Mouse (Mus musculus) right cerebral cortex, postnatal 4 days (tissue): ENCODE measurements around the gene Olfr464.
"Not testable (repeated sequence)": the region's sequence is repeated elsewhere in the genome, so short reads cannot be mapped to it uniquely, and the experiment has no call there.

Experiments
- DNase-seq: peaks from one replicate; pipeline ENCODE4 v3.0.0-alpha.2; 2022

Gene Olfr464

DNA sequence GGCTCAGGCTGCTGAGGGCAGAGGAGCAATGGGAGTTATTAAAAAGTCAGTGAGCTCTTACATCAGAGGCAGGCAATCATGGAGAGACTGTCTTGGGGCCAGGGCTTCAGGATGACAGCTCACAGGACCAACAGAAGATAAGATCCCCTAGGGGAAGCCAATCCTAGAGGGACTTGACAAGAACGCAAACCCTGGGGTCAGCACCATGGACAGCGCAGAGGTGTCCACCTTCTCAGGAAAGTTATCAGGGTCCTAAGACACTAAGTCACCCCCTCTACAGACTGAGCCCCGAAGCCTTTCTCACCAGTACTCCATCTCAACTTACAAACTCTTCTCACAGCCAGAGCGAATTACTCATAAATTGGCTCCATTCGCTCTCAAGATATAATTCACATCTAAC, at the start of gene Olfr464:
Olfr464 (minus strand) TSS at position 2 of the 400 bp plus-strand sequence.
- peak; percentile 4 for DNase-seq

DNA sequence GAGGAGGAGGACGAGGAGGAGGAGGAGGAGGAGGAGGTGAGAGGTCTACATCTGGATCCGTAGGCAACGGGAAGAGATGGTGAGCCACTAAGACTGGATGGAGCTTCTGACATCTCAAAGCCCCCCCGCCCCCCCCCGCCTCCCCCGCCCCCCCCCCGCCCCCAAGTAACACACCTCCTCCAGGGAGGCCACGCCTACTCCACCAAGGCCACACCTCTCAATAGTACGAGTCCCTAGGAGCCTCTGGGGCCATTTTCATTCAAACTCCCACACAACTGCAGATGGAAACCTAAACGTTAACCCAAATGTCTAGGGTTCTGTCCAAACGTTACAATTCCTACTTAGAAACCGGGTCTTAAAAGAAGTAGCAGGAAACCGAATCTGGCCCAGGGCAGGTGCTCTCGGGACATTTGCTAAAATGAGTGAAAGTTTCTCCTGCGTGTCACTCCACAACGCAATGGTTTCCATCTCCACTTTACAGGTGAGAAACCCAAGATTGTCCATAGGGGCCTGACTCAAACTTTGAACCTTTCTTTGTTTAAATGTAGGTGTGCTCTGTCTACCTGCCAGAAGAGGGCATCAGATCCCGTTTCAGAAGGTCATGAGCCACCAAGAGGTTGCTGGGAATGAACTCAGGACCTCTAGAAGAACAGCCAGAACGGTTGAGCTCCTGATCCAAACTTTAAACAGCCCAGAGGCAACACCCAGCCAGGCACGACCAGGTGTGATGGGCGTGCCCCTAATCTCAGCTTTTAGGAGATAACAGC, 47.8 kb upstream of the Olfr464 start:
- no peak for DNase-seq

DNA sequence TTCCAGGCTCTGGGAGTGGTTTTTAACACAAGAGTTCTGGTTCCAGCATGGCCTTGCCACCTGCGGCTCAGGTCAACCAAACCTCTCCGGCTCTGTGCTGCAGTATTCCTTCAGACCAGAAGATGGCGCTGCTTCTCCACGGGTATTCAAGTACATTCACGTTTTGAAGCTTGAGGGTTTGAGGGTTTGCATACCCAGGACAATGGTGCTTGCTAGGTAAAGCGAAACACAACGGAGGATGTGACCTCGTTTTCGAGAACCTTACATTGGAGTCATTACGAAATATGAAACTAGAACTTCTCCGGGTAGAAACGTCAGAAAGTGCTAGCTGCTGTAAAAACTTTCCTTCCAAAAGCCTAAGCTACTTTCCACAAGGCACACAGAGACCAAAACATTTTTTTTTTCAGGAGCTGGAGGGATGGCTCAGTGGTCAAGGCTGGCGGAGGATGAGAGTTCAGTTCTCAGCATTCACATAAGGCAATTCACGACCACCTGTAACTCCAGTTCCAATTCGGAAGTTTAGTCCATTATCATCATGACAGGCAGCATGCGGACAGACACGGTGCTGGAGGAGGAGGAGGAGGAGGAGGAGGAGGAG, 47.0 kb upstream of the Olfr464 start:
- peak; percentile 83 for DNase-seq

DNA sequence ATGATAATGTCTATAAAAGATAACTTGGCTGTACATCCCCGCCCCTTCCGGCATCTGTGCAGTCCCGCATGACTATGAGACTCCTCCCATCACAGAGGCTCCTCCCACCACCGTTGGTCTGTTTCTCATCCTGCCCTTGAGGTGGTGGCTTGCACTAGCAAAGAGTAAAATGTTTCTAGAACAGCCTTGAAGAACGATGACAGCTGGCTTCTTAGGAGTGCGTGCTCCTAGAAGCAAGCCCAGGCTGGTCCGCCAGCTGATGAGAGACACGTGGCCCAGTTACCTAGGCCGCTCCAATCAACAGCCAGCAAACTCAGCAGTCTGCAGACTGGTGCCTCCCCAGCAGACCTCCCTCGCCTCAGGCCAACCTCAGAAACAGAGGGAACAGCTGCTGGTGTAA, 45.4 kb upstream of the Olfr464 start:
- no peak for DNase-seq

DNA sequence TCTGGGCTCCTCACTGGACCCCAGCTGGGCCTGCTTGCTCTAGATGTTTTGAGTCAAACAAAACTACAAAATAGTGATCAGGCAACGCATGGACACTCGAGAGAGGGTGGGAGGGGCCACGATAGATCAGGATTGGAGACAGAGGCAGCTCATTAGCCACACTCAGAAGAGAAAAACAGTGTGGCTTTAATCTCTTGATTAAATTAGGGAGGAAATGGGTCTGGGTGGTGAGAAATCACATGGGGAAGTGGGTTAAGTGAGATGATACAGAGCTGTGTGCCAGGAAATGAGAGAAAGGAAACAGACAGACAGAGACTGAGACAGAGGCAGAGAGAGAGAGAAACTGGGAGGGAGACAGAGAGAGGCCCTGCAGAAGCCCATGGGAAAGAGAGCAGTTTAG, 44.5 kb upstream of the Olfr464 start:
- no peak for DNase-seq

DNA sequence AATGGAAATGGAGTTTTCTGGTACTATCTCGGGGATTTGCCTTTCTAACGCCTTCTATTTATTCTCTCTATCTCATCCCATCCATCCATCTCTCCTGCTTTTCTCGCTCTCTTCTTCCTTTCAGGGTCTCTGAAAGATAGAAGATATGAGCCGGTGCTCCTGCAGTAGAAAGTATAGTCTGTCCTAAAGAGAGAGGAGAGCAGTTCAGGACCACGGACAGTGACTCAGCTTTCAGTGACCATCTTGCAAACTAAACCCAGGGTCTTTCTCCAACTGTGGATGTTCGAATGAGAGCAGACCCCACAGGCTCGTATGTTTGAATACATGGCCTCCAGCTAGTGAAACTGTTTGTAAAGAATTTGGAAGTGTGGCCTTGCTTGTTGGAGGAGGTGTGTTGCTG, 36.3 kb upstream of the Olfr464 start:
- DNase-seq = no peak

DNA sequence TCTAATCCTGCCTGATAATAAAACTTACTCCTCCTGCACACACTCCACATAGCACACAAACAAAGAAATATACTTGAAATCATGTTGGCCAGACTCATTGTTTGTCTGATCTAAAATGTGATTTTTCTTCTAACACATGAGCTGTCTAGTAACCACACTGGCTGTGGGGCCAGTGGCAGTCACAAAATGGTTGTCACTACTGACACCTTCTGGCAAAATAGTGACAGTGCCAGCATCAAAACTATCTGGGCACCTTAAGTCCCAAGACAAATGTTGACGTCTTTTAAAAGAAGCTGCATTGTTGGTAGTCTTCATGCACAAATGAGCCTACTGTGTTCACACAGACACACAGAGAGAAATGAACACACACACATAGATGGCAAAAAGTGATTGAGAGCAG, 34.4 kb upstream of the Olfr464 start:
- no peak for DNase-seq

DNA sequence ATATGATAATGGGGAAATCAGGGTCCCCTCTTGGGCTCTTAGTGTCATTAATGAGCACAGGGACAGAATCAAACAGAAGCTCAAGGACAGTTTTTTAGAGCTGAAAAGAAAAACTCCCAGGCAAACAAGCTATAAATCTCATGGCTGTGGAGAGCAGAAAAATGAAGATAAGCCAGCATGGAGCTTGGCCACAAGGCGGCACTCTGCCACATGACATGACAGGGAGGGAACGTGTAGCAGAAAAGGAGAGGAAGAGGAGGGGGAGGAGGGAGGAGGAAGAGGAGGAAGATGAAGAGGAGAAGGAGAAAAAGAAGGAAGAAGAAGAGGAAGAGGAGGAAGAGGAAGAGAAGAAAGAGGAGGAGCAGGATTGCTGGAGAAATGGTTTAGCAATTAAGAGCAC, 29.2 kb upstream of the Olfr464 start:
- peak; percentile 26 for DNase-seq

DNA sequence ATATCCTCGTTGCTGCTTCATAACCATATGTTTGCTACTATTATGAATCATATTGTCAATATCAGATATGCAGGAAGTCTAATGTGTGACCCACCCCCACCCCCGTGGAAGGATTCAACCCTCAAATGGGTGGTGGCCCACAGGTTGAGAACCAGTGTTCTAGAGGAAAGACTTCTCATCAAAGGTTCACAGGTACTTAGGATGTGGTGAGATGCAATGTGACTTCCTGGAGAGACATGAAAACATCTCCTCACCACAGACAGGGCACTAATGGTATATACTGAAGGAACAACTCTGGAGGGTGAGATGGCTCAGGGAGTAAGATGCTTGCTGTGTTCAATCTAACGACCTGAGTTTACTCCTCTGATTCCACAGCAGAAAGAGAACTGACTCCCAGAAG, 14.7 kb upstream of the Olfr464 start:
- DNase-seq = no peak

DNA sequence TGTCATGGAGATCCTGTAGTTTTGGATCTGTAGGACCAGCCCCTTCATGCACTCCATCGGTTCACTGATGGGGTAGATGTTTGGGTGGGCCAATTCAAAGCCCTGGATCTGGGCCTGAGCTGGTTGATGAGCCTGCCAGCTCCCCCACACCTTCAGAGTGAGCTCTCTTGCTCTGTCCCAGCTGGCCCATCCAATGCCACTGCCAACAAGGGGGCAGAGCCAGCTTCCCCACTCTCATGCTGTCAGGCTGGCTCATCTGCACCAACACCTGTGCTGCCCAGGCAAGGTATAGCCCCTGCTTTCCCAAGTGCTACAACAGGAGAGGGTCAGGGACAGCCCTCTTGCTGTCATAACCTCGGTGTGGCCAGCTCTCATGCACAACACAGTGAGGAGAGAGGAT, 13.0 kb upstream of the Olfr464 start:
- no peak for DNase-seq

DNA sequence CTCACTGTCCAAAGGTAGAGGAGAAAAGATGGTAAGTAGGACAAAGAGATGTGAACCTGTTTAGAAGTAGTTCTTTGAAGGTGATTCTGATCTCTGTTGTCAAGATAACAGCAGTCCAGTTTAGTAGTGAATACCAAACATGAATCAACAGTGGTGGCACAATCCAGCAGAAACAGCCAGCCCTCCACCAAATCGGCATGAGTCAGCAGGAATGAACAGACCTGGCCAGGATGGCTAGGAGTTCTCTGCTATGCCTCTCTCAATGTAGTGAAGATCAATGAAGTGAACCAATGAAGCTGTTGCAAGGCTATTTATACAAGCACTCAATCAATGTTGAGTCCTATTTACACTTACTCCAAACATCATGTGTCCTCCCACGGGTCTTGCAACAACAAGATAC, 9.6 kb upstream of the Olfr464 start:
- DNase-seq = no peak

DNA sequence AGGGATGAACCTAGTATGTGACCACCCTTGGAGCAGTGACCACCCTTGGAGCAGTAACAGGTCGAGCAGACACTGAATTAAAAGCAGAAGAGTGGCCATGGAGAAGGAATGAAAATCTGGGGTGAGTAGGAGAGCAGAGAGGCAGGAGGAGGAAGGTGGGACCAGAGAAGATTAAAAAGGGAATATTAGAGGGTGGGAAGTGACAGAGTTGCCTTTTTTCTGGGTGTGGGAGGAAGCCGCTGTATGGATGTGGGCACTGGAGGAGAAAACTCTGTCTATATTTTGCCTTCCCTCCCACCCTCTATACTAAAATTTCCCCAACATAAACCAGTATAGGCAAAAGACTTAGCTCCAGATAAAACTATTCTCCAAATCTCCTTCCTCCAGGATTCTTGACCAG, 466 bp downstream of the Olfr464 start:
- DNase-seq = no peak

DNA sequence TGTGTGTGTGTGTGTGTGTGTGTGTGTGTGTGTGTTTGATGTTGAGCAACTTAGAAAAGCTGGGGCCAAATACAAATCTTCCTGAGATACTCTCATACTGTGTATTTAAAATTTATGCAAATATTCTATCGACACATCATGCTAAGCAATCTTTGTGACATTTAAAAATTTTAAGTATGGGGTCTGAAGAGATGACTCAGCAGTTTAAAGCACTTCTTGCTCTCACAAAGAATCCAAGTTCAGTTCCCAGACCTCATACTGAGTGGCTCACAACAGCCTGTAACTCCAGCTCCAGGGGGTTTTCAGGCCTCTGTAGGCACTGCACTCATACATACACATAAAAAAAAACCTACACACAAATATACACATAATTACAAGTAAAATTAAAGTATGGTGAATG, 4.8 kb downstream of the Olfr464 start:
- DNase-seq = no peak

DNA sequence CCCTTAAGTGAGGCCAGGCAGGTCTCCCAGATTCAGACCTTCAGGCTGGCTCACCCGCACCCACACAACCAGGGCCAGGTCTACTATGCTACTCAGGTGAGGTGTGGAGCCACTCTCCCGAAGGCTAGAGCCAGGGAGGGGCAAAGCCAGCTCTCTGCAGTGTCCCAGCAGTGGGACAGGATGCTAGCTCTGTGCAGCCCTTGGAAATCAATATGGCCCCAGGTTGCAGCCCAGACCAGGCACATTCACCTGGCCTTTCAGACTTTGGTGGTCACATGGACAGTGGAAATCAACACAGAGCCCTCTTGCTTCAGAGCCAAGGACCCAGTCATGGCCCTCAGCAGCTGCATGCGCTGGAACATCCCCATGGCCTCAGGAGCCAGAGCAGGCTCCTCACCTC, 16.4 kb downstream of the Olfr464 start:
- no peak for DNase-seq

DNA sequence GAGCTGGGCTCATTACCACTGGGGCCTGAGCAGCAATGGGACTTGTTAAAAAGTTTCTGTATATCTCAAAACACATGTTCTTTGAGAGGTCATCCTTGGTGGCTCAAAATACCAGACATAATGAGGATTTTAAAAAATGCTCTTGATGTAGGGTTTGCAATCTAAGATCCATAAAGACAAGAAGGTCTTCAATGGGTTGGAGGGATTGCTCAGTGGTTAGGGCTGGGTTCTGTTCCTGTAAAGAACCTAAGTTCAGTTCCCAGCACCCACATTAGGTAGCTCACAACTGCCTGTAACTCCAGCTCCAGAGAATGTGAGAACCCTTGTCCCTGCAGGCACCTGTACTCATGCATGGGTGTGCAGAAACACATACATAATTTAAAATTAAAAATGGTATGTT, 23.5 kb downstream of the Olfr464 start, which contains the start of gene Olfr463:
Olfr463 (minus strand) TSS at position 101 of the 400 bp plus-strand sequence.
- DNase-seq = no peak

DNA sequence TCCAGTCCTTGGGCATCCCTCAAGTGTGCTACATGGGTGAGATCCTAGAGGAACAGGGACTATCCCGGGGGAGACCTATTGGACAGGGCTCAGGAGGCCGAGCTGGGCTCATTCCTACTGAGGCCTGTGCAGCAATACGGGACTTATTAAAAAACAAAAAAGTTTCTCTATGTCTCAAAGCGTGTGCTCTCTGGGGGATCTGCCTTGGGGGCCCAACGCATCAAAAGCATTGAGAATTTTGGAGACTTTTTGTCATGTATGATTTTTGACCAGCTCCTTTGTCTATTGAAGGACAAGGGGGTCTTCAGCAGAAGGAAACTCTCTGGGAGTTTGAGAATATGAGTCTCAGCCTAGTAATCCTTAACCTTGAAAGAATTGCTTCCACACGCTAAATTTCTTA, 28.6 kb downstream of the Olfr464 start, which contains the start of gene Olfr462:
Olfr462 (minus strand) TSS at position 101 of the 400 bp plus-strand sequence.
- DNase-seq = no peak

DNA sequence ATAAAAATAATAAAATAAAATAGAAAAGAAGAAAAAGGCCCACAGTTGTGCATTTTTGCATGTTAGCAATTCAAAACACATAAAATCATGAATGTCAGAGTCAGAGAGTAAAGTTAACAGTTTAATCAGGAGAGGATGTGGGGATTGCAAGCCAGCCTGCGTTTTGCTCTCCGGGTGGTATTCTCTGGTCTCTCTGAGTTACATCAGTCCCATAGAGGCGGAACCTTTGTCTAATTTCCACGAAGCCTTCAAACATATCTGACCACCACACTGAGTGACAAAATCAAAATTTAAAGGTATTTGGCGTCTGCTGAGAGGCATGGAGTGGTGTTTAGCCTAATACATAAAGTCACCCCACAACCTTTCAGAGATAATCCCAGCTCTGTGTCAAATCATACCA, 35.9 kb downstream of the Olfr464 start:
- DNase-seq = no peak

DNA sequence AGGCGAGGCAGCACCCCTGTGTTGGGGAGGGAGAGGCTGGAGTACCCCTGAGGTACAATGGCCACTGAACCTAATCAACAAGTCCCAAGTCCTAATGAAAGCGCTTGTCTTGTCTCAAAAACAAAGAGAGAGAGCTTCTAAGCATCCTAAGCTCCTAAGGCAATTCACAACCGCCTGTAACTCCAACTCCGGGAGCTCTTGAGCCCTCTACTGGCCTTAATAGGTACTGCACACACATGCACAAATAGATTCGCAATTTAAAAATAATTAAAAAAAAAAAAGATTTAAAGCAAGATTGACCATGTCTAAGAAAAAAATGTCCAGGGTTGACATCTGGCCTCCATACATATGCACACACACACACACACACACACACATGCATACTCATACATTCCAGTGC, 37.3 kb downstream of the Olfr464 start:
- no peak for DNase-seq

DNA sequence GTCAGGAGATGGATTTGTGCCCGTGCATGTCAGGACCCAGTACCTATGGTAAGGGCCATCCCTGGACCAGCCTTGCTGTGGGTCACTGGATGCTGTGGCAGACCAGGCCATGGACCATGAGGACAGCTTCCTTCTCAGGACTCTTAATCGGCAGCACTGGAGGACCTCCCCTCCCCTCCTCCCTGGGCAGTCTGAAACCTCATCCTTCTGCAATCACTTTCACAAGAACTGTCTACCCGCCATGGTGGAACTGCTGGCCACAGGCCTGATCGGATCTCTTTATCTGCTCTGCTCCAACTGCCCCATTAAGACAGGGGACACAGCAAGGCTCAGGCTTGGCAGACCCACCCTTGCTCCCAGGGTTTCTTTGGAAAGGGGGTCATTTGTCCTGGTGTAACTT, 39.1 kb downstream of the Olfr464 start:
- DNase-seq = no peak

DNA sequence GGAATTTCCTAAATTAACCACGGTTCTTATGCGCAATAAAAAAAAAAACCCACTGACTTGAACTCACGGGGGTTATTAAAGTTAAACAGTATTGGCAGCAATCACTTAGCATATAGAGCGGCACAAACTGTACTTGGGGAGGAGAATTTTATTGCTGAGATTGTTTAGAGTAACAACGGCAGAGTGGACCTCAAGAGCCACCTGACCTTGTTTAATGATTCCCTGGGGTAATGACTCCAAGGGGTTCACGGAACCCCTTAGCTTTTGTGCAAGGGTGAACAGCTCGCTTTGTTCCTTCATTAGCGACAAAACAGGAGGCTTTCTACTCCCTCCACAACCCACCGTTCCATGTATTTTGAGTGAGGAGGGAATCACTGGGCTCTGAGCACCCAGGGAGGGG, 40.9 kb downstream of the Olfr464 start:
- DNase-seq = no peak

DNA sequence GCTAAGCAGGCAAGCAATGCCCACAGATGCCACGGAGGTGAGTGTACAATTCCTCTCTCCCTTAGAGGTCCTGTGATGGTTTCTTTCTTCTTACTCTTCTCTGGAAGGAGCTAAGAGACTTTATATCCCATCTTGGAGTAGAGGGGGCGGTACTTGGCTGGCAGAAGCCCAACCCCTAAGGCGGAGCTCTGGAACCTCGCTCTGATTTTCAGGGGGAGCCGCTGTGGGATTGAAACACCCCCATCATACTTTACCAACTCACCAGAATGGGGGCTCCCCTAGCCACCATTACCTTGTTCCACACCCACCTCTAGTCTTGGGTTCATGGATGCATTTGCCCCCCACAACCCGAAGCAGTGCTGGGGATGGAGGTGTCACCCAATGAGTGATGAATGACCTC, 45.3 kb downstream of the Olfr464 start, which contains the start of gene Epx:
Epx (minus strand) TSS at position 101 of the 400 bp plus-strand sequence.
- DNase-seq = no peak

DNA sequence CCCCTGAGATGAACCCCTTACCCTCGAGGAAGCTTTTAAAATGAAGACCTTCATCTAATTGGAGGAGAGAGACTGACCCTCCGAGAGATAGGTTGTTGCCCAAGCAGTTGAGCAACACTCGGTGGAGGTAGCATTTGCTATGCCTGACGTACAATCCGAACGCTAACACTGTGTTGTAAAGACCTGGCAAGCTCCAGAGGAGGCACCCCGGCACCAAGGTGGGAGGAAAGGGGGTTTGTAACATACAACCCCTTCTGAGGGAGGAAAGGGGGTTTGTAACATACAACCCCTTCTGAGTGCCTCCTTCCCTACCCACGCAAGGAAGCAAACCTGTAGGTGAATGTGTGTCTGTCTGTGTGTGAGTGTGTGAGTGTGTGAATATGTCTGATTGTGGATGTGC, 49.0 kb downstream of the Olfr464 start:
- DNase-seq = no peak

DNA sequence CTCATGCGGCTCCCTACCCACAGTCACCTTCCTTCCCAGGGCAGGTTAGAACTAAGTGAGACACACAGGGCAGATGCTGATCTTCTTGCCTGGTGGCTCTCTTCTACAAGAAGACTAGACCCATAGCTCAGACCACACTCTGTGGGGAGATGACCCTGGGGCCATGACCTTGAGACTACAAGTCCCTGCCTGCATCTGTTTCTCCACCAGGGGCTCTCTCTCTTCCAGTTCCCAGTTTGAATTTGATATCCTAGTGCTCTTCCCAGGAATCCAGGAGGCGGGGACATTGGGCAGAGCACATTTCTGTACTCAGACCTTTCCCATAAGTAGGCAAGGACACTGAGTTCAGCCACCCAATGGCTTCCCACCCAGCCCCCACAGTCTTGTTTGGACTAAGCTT, 50.7 kb downstream of the Olfr464 start:
- no peak for DNase-seq

DNA sequence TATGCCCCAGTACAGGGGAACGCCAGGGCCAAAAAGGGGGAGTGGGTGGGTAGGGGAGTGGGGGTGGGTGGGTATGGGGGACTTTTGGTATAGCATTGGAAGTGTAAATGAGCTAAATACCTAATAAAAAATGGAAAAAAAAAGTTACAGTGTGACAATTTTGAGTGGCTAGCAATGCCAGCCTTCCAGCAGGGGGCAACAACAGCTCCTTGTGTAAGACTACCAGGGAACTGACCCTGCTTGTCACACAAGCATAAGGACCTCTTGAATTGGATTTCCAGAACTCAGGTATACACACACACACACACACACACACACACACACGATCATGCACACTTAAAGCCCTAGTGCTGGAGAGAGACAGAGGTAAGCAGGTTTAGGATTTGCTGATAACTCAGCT, 53.9 kb downstream of the Olfr464 start:
- not testable (repeated sequence) for DNase-seq
